Mouse (Mus musculus) embryonic fibroblast, embryonic 13.5 days (primary cell): ENCODE data around the gene Upf3a. TPM values are rescaled to one million over a fixed set of nuclear protein-coding genes. Genes with fewer than 3 reads are reported as not detected.
A peak's percentile ranks its signal among the peaks of the same experiment; 100 is the strongest.
"Not testable (repeated sequence)": the region's sequence is repeated elsewhere in the genome, so short reads cannot be mapped to it uniquely, and the experiment has no call there.

ENCODE experiments used
- H3K27ac ChIP-seq: 2 replicates; pipeline ENCODE4 v1.5.1; 2012; ENCODE audit warnings: low read length, control low read depth, inconsistent platforms; ENCODE audit not compliant: insufficient read depth
- H3K4me1 ChIP-seq: 2 replicates; pipeline ENCODE4 v1.6.1; 2011; ENCODE audit warnings: low read length; ENCODE audit not compliant: control insufficient read depth, insufficient read depth
- H3K4me3 ChIP-seq: 2 replicates; pipeline ENCODE4 v1.5.1; 2011; ENCODE audit warnings: mild to moderate bottlenecking, control low read depth, low read length; ENCODE audit not compliant: insufficient read depth
- CTCF ChIP-seq: IDR thresholded peaks from 2 replicates; pipeline ENCODE4 v1.5.1; 2011; ENCODE audit warnings: mild to moderate bottlenecking, control low read depth, low read length, moderate library complexity, borderline replicate concordance; ENCODE audit not compliant: insufficient read depth
- POLR2A ChIP-seq: IDR thresholded peaks from 2 replicates; pipeline ENCODE4 v1.6.1; 2011; ENCODE audit warnings: low read depth, mild to moderate bottlenecking, control low read depth, low read length, moderate library complexity
- polyA plus RNA-seq: library from polyadenylated mRNA; stranded (reverse); fragments of >200 nt; gene quantifications from 2 replicates; pipeline ENCODE4 v1.2.4, GENCODE M21; 2011; ENCODE audit warnings: low read depth; ENCODE audit not compliant: missing spikeins, insufficient read length

The Upf3a gene
- 26.8 and 27.4 TPM in 2 replicates for polyA plus RNA-seq

DNA sequence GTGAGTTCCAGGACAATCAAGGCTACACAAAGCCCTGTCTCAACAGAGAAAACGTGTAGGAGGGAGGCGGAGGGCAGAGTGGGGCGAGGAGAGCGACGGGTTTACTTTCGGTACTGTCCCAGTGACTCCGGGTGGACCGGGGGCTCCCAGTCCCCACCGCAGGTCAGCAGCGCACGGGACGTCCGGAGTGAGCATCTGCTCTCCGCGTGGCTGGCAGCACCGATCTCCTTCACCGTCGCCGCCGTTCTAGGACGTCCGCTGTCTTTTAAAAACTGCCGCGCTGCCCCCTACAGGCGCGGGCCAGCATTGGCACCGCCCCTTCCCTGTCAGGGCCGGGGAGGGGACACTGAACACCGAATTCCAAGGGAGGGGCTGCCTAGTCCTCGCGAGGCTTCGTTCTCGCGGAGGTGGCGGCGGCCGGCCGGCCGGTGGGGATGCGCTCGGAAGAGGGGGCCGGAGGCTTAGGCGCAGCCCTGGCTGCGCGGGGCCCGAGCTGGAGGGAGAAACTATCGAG lies at the start of gene Upf3a:
Upf3a (plus strand) TSS at position 366 of the 514 bp plus-strand sequence.
- Histone ChIP-seq H3K4me3 (peak within 1 kb of the TSS; percentile 82), H3K27ac (peak within 1 kb of the TSS; percentile 98), H3K4me1 (peaks cover 3% of the 10 kb centered on the region)
- TF ChIP-seq POLR2A: peak; percentile 61; the same call in 1 of the 2 replicates
- 0 out of 2 replicates have a peak, but pooled peaks have one; percentile 28 for TF ChIP-seq CTCF

DNA sequence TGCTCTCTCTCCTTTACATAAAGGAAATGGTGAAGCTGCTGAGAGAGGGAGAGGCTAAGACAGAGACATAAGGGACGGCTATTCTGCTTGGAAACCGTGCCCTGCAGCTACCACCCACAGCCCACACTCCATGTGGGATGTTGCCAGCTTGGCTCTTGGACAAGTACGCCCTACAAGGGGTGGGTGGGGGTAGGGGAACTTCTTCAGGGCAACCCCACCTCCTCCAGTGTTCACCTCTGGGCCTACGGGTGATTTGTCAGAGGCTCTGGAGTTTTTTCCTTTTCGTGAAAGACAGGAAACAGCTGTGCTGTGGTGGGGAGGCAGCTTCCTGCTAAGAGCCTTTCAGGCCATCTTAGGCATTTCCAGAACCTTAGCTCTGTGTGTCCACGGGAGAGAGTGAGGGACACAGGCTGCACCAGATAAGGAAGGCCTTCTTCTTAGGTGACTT lies 45.1 kb upstream of the Upf3a start:
- TF ChIP-seq POLR2A: no peak
- TF ChIP-seq CTCF: no peak
- Histone ChIP-seq H3K27ac (no peak overlapping the region), H3K4me1 (no peaks in the 10 kb centered on the region), H3K4me3 (no peak overlapping the region)

DNA sequence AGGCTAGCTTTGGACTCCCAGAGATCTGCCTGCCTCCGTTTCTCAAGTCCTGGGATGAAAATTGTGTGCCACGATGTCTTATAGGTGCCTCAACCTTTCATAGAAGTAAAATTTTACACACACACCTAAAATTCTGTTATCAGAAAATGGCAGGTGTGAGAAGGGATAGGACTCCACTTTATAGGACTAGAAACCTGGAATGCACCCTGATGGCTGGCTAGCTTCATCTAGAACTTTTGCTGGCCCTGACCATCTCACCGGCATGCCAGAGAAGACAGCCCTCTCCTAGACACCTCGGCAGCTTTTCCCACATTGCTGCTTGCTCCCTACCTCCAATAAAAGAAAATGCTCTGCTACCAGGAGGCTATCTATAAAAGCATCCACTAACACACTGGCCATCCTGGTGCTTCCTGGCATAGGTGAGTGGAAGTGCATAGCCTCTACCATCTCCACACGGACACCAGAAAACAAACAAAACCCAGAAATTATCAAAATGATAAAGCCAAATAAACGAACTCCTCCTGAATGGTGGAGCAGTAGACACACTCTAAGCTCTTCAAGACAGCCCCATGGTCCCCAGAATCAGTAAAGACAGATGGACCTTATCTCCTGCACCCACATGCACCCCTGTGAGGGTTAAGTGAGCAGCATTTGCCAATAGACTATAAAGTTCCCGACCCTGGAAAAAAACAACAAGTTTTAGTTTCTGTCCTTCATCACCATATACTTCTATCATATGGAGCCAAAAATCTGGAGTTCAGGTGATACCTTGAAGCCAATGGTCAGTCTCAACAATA lies 44.4 kb upstream of the Upf3a start:
- TF ChIP-seq CTCF: no peak
- TF ChIP-seq POLR2A: no peak
- no peak overlapping the region for H3K27ac ChIP-seq
- H3K4me1 ChIP-seq: no peaks in the 10 kb centered on the region
- H3K4me3 ChIP-seq: no peak overlapping the region

DNA sequence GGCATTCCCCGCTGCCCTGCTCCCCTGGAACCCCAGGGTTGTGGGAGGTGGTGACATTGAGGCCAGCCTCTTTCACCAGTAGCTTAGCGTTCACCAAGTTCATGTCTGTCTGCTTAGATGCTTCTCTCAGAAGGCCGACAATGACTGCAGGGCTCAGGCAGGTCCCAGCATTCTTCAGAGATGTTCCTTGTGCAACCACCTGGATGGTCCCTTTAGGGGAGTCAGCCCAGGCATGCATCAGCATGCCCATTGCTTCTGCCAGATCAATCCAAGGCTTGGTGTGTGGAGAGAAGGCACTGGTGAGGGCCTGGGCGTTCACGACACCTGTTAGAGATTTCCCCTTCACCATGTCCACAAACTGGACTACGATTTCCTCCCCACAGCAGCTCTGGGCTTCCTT lies 39.2 kb upstream of the Upf3a start:
- H3K27ac ChIP-seq, H3K4me1 ChIP-seq, H3K4me3 ChIP-seq: not testable (repeated sequence)

DNA sequence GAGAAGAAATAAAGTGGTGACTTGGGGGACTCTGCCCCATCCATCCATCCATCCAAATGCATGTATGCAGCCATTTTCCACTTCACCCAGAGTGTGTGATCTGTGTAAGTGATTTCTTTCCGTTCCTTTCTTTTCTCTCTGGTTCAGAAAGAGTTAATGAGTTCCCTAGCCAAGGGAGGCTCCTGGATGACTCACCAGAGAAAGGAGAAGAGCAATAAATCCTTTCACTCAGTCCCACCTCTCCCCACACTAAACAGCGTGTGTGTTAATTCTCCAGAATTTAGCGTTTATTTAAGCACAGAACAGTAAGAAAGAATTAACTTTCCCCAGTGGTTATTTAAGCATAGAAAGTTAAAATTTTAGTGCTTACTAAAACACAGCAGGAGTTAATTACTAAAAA lies 37.8 kb upstream of the Upf3a start:
- no peak overlapping the region for H3K4me3 ChIP-seq
- TF ChIP-seq CTCF (no peak), POLR2A (no peak)

DNA sequence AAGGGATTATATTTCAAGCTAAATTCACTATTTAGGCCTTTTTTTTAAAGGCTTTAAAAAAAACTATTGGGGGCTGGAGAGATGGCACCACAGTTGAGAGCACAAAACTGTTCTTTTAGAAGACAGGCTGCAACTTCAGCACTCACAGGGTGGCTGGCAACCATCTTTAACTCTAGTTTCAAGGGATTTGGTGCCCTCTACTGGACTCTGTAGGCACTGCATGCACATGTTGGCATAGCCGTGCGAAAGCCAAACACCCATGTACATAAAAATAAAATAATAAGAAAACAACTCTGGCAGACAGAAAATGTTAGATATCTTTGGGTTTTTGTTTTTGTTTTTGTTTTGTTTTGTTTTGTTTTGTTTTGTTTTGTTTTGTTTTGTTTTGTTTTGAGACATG lies 31.7 kb upstream of the Upf3a start:
- no peaks in the 10 kb centered on the region for H3K4me1 ChIP-seq
- no peak overlapping the region for H3K27ac ChIP-seq
- H3K4me3 ChIP-seq: no peak overlapping the region
- TF ChIP-seq CTCF: peak; percentile 51; the same call in 1 of the 2 replicates
- TF ChIP-seq POLR2A: no peak

More for the DNA sequence above, 37.8 kb upstream of the Upf3a start:
- 0 out of 2 replicates have a peak, but pooled peaks cover 4% of the 10 kb centered on the region for H3K4me1 ChIP-seq
- no peak overlapping the region for H3K27ac ChIP-seq

DNA sequence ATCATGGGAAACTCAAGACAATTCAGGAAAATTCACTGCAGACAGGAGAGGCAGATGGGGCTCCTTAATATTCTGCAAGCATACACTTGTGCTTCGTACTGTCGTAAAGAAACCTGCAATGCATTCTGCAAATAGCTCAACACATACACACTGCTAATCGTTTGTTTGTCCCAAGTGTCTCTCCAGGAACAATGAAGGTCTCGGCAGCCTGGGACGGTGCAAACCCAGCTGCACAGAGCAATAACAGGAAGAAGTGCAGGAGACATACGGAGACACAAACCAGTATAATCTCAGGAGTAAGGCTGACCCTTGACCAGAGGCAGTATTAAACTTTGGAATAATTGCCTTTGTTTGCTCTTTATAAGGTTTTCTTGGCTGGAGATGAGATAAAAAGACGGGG lies 28.9 kb upstream of the Upf3a start:
- no peak overlapping the region for H3K4me3 ChIP-seq
- no peak overlapping the region for H3K27ac ChIP-seq
- TF ChIP-seq POLR2A (no peak), CTCF (no peak)
- 0 out of 2 replicates have a peak, but pooled peaks cover 2% of the 10 kb centered on the region for H3K4me1 ChIP-seq

DNA sequence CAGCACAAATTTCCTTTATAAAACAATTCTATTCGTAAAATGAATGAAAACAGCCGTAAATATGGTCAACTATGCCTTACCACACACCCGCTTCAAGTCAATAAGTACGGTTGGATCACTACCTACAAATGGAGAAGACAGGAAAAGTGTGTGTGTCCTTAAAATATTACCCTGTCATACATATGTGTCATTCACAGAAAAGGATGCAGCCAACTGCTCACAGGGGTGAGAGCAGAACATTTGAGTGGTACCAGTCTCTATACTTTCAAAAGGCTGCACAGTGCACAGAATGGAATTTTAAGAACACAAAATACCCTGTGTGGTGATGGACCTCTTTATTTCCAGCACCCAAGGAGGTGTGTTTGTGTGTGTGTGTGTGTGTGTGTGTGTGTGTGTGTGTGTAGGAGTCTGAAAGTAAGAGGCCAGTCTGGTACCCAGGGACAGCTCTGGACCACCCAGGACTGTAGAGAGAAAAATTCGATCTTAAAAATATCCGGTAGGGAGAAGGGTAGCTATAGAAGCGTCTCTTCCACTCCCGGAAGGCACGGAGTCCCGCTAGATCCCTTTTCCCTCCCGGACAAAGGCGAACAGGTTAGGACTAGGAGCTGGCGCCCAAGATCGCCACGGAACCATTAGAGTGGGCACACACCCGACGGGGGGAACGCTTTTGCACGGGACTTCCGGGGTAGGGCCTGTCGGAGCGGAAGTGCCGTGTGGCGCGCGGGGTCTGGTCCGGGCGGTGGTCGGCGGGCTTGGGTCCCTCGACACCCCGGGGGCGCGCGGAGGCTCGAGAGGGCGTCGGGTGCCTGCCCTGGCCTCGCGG lies 28.2 kb upstream of the Upf3a start, which contains the start of gene Cdc16:
Cdc16 (plus strand) TSS at position 695 of the 823 bp plus-strand sequence.
- H3K27ac ChIP-seq: peak within 1 kb of the TSS; percentile 74
- TF ChIP-seq CTCF (no peak), POLR2A (peak; percentile 73)
- 0 out of 2 replicates have a peak, but pooled peaks cover 2% of the 10 kb centered on the region for H3K4me1 ChIP-seq
- peak within 1 kb of the TSS; percentile 95 for H3K4me3 ChIP-seq

DNA sequence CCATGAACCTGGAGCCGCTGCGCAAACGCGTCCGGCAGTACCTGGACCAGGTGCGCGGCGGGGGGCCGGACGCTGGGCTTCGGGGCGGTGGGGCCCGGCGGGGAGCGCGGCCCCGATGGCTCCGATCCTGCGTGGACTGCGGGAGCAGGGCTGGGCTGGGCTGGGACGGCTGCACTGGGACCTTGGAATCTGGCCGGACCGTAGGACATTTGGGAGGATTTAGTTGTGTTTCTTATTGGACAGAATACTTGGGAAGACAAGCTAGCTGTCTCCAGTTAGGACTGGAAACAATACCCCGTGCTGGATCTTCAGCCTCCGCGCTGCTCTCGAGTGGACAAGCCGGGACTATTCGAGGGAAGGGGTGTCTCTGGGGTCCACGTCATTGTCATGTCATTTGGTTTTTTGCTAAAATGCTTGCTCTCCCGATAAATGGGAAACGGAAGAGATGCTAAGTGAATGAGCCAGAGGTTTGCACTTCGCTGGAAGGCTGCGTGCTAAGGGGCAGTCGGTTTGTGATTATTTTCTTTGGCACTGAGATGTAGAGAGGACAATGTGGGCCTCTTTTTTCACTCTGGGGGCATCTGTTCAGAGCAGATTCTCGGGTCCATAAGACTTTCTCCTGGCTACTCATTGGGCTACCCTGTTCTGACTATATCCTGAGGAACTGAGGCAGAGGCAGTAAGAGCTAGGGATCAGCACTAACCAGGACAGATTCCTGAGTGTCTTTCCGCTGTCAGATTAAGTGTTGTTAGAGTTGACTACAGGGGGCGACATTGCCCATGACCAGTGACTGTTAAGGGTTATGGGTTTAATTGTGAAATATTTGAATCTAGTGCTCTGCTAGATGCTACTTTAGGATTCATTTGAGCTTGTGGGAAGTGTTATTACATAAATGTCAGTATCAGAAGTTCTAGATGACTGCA lies 27.3 kb upstream of the Upf3a start:
- peak overlapping the region; percentile 95 for H3K4me3 ChIP-seq
- peak overlapping the region; percentile 74 for H3K27ac ChIP-seq
- TF ChIP-seq POLR2A: no peak
- no peak for TF ChIP-seq CTCF
- H3K4me1 ChIP-seq: 0 out of 2 replicates have a peak, but pooled peaks cover 2% of the 10 kb centered on the region
